Mouse (Mus musculus): ENCODE results near the gene Jmjd1c.

Jmjd1c gene

GRCm38 (mm10) chr10:67298856-67299255 lies 202.9 kb downstream of the Jmjd1c start:
- DNase-seq (ENCODE audit: low read depth, low spot score): no peak

- no peak for DNase-seq (ENCODE audit: low read depth, low spot score)
Observed at GRCm38 (mm10) chr10:67299285-67299684, 203.4 kb downstream of the Jmjd1c start.

- DNase-seq (ENCODE audit: low read depth, low spot score): no peak
Observed at GRCm38 (mm10) chr10:67301046-67301445, 205.1 kb downstream of the Jmjd1c start.

GRCm38 (mm10) chr10:67302340-67302739 lies 206.4 kb downstream of the Jmjd1c start:
- no peak for DNase-seq (ENCODE audit: low read depth, low spot score)
